Mouse (Mus musculus): ENCODE data around the gene Usp8. TPM values are rescaled to one million over a fixed set of nuclear protein-coding genes. Genes with fewer than 3 reads are reported as not detected.

The Usp8 gene
- polyA plus RNA-seq, 1 experiment from 2014 or later, result 28.7 TPM

GRCm38 (mm10) chr2:126769431-126770181 lies 62.5 kb downstream of the Usp8 start:
- 78% methylated on average over 19 of the region's 19 CpGs for WGBS
- Histone ChIP-seq H3K4me2 (ENCODE audit: low read depth, low read length) (no peak overlapping the region), H3K9ac (replicated peaks; ENCODE audit: low read depth, low read length) (no peak overlapping the region), H3K27me3 (ENCODE audit: control insufficient read depth, insufficient read depth, low read length) (no peaks in the 10 kb centered on the region), H3K4me1 (ENCODE audit: control insufficient read depth, insufficient read depth, low read length) (no peaks in the 10 kb centered on the region), H3K9me3 (ENCODE audit: control insufficient read depth, low read length) (no peaks in the 10 kb centered on the region), H3K27ac (ENCODE audit: low read depth, low read length) (no peak overlapping the region), H3K36me3 (ENCODE audit: control insufficient read depth, insufficient read depth, low read length) (no peaks in the 10 kb centered on the region), H3K4me3 (ENCODE audit: low read depth, low read length) (no peak overlapping the region)
- no peak for ATAC-seq (ENCODE audit: low read depth)

- ATAC-seq (ENCODE audit: low read depth), result no peak
- H3K27me3 ChIP-seq (ENCODE audit: control insufficient read depth, insufficient read depth, low read length), result no peaks in the 10 kb centered on the region
- H3K9me3 ChIP-seq (ENCODE audit: control insufficient read depth, low read length), result no peaks in the 10 kb centered on the region
- WGBS, result 88% methylated on average over 5 of the region's 5 CpGs
- H3K4me1 ChIP-seq (ENCODE audit: control insufficient read depth, insufficient read depth, low read length), result no peaks in the 10 kb centered on the region
- no peak overlapping the region for H3K4me3 ChIP-seq (ENCODE audit: low read depth, low read length)
- no peaks in the 10 kb centered on the region for H3K36me3 ChIP-seq (ENCODE audit: control insufficient read depth, insufficient read depth, low read length)
- no peak overlapping the region for H3K27ac ChIP-seq (ENCODE audit: low read depth, low read length)
- H3K9ac ChIP-seq (replicated peaks; ENCODE audit: low read depth, low read length), result no peak overlapping the region
- no peak overlapping the region for H3K4me2 ChIP-seq (ENCODE audit: low read depth, low read length)
Observed at GRCm38 (mm10) chr2:126772217-126772616, 65.1 kb downstream of the Usp8 start.

- Histone ChIP-seq H3K4me2 (ENCODE audit: low read depth, low read length) (no peak overlapping the region), H3K27ac (ENCODE audit: low read depth, low read length) (no peak overlapping the region), H3K4me3 (ENCODE audit: low read depth, low read length) (no peak overlapping the region), H3K9ac (replicated peaks; ENCODE audit: low read depth, low read length) (no peak overlapping the region), H3K4me1 (ENCODE audit: control insufficient read depth, insufficient read depth, low read length) (no peaks in the 10 kb centered on the region), H3K9me3 (ENCODE audit: control insufficient read depth, low read length) (no peaks in the 10 kb centered on the region), H3K27me3 (ENCODE audit: control insufficient read depth, insufficient read depth, low read length) (no peaks in the 10 kb centered on the region), H3K36me3 (ENCODE audit: control insufficient read depth, insufficient read depth, low read length) (no peaks in the 10 kb centered on the region)
- 72% methylated on average over 4 of the region's 4 CpGs for WGBS
- no peak for ATAC-seq (ENCODE audit: low read depth)
Observed at GRCm38 (mm10) chr2:126775951-126776350, 68.8 kb downstream of the Usp8 start.

GRCm38 (mm10) chr2:126776416-126776815 lies 69.3 kb downstream of the Usp8 start:
- Histone ChIP-seq H3K4me3 (ENCODE audit: low read depth, low read length) (no peak overlapping the region), H3K4me2 (ENCODE audit: low read depth, low read length) (no peak overlapping the region), H3K4me1 (ENCODE audit: control insufficient read depth, insufficient read depth, low read length) (no peaks in the 10 kb centered on the region), H3K27ac (ENCODE audit: low read depth, low read length) (no peak overlapping the region), H3K9ac (replicated peaks; ENCODE audit: low read depth, low read length) (no peak overlapping the region), H3K36me3 (ENCODE audit: control insufficient read depth, insufficient read depth, low read length) (no peaks in the 10 kb centered on the region), H3K9me3 (ENCODE audit: control insufficient read depth, low read length) (no peaks in the 10 kb centered on the region), H3K27me3 (ENCODE audit: control insufficient read depth, insufficient read depth, low read length) (no peaks in the 10 kb centered on the region)
- no peak for ATAC-seq (ENCODE audit: low read depth)
- 74% methylated on average over 1 of the region's 1 CpGs for WGBS

- Histone ChIP-seq H3K4me1 (ENCODE audit: control insufficient read depth, insufficient read depth, low read length) (no peaks in the 10 kb centered on the region), H3K36me3 (ENCODE audit: control insufficient read depth, insufficient read depth, low read length) (no peaks in the 10 kb centered on the region), H3K4me3 (ENCODE audit: low read depth, low read length) (no peak overlapping the region), H3K27me3 (ENCODE audit: control insufficient read depth, insufficient read depth, low read length) (no peaks in the 10 kb centered on the region), H3K9me3 (ENCODE audit: control insufficient read depth, low read length) (no peaks in the 10 kb centered on the region), H3K4me2 (ENCODE audit: low read depth, low read length) (no peak overlapping the region), H3K27ac (ENCODE audit: low read depth, low read length) (no peak overlapping the region), H3K9ac (replicated peaks; ENCODE audit: low read depth, low read length) (no peak overlapping the region)
- WGBS, result 89% methylated on average over 4 of the region's 4 CpGs
- no peak for ATAC-seq (ENCODE audit: low read depth)
Observed at GRCm38 (mm10) chr2:126778806-126779205, 71.7 kb downstream of the Usp8 start.

- WGBS, result 93% methylated on average over 10 of the region's 10 CpGs
- H3K4me1 ChIP-seq (ENCODE audit: control insufficient read depth, insufficient read depth, low read length), result no peaks in the 10 kb centered on the region
- H3K27me3 ChIP-seq (ENCODE audit: control insufficient read depth, insufficient read depth, low read length), result no peaks in the 10 kb centered on the region
- no peaks in the 10 kb centered on the region for H3K36me3 ChIP-seq (ENCODE audit: control insufficient read depth, insufficient read depth, low read length)
- no peak overlapping the region for H3K4me2 ChIP-seq (ENCODE audit: low read depth, low read length)
- ATAC-seq (ENCODE audit: low read depth), result no peak
- no peak overlapping the region for H3K4me3 ChIP-seq (ENCODE audit: low read depth, low read length)
- H3K9me3 ChIP-seq (ENCODE audit: control insufficient read depth, low read length), result no peaks in the 10 kb centered on the region
- H3K9ac ChIP-seq (replicated peaks; ENCODE audit: low read depth, low read length), result no peak overlapping the region
- no peak overlapping the region for H3K27ac ChIP-seq (ENCODE audit: low read depth, low read length)
Observed at GRCm38 (mm10) chr2:126780286-126780685, 73.2 kb downstream of the Usp8 start.

- no peak for ATAC-seq (ENCODE audit: low read depth)
- H3K4me3 ChIP-seq (ENCODE audit: low read depth, low read length), result no peak overlapping the region
- no peaks in the 10 kb centered on the region for H3K4me1 ChIP-seq (ENCODE audit: control insufficient read depth, insufficient read depth, low read length)
- no peak overlapping the region for H3K9ac ChIP-seq (replicated peaks; ENCODE audit: low read depth, low read length)
- no peaks in the 10 kb centered on the region for H3K27me3 ChIP-seq (ENCODE audit: control insufficient read depth, insufficient read depth, low read length)
- no peak overlapping the region for H3K27ac ChIP-seq (ENCODE audit: low read depth, low read length)
- WGBS, result 80% methylated on average over 1 of the region's 1 CpGs
- H3K9me3 ChIP-seq (ENCODE audit: control insufficient read depth, low read length), result no peaks in the 10 kb centered on the region
- no peak overlapping the region for H3K4me2 ChIP-seq (ENCODE audit: low read depth, low read length)
- H3K36me3 ChIP-seq (ENCODE audit: control insufficient read depth, insufficient read depth, low read length), result no peaks in the 10 kb centered on the region
Observed at GRCm38 (mm10) chr2:126781478-126781877, 74.3 kb downstream of the Usp8 start.

GRCm38 (mm10) chr2:126782433-126782832 lies 75.3 kb downstream of the Usp8 start:
- Histone ChIP-seq H3K4me2 (ENCODE audit: low read depth, low read length) (no peak overlapping the region), H3K27ac (ENCODE audit: low read depth, low read length) (no peak overlapping the region), H3K36me3 (ENCODE audit: control insufficient read depth, insufficient read depth, low read length) (no peaks in the 10 kb centered on the region), H3K4me1 (ENCODE audit: control insufficient read depth, insufficient read depth, low read length) (no peaks in the 10 kb centered on the region), H3K4me3 (ENCODE audit: low read depth, low read length) (no peak overlapping the region), H3K27me3 (ENCODE audit: control insufficient read depth, insufficient read depth, low read length) (no peaks in the 10 kb centered on the region), H3K9me3 (ENCODE audit: control insufficient read depth, low read length) (no peaks in the 10 kb centered on the region), H3K9ac (replicated peaks; ENCODE audit: low read depth, low read length) (no peak overlapping the region)
- WGBS, result 90% methylated on average over 3 of the region's 3 CpGs
- ATAC-seq (ENCODE audit: low read depth), result no peak

- no peak for ATAC-seq (ENCODE audit: low read depth)
- H3K9me3 ChIP-seq (ENCODE audit: control insufficient read depth, low read length), result no peaks in the 10 kb centered on the region
- H3K4me1 ChIP-seq (ENCODE audit: control insufficient read depth, insufficient read depth, low read length), result no peaks in the 10 kb centered on the region
- H3K4me3 ChIP-seq (ENCODE audit: low read depth, low read length), result no peak within 1 kb of the TSS
- 65% methylated on average over 4 of the region's 4 CpGs for whole genome bisulfite sequencing
- no peak within 1 kb of the TSS for H3K4me2 ChIP-seq (ENCODE audit: low read depth, low read length)
- H3K36me3 ChIP-seq (ENCODE audit: control insufficient read depth, insufficient read depth, low read length), result no peaks in the 10 kb centered on the region
- H3K27ac ChIP-seq (ENCODE audit: low read depth, low read length), result no peak within 1 kb of the TSS
- no peak within 1 kb of the TSS for H3K9ac ChIP-seq (replicated peaks; ENCODE audit: low read depth, low read length)
- no peaks in the 10 kb centered on the region for H3K27me3 ChIP-seq (ENCODE audit: control insufficient read depth, insufficient read depth, low read length)
Observed at GRCm38 (mm10) chr2:126783370-126783769, 76.2 kb downstream of the Usp8 start, which contains the start of gene Usp50. Usp50 (minus strand) TSS chr2:126783470.
